Mouse (Mus musculus): Measurements from ENCODE around the gene Hoxd9.

- no peak for TF ChIP-seq CTCF (IDR thresholded peaks at IDR 0.05; ENCODE audit: control insufficient read depth, insufficient read depth, insufficient read length)
- no peak for TF ChIP-seq MAX (IDR thresholded peaks at IDR 0.05)
- TF ChIP-seq MYOG (IDR thresholded peaks at IDR 0.05; ENCODE audit: control insufficient read depth, extremely low read depth, insufficient read length) = no peak
- no peak for TF ChIP-seq USF1 (IDR thresholded peaks at IDR 0.05; ENCODE audit: low read depth)
- no peak for TF ChIP-seq MYOD1 (IDR thresholded peaks at IDR 0.05; ENCODE audit: control insufficient read depth, insufficient read length, low read depth)
These were observed 41.9 kb downstream of the Hoxd9 start for GRCm38 (mm10) chr2:74739476-74739800.

Data from C2C12 (cell line).